Mouse (Mus musculus) liver, adult 2 months (tissue): ENCODE data around the gene Rsph4a.
A peak's percentile ranks its signal among the peaks of the same experiment; 100 is the strongest.

ENCODE experiments used
- CTCF ChIP-seq: fragments of 200-500 bp; IDR thresholded peaks from 2 replicates; pipeline ENCODE4 v1.5.1; 2011; ENCODE audit warnings: low read depth, low read length, control low read depth
- POLR2A ChIP-seq: fragments of 200-500 bp; IDR thresholded peaks from 2 replicates; pipeline ENCODE4 v1.6.1; 2011; ENCODE audit warnings: low read length, control low read depth; ENCODE audit not compliant: insufficient read depth; ENCODE audit errors: extremely low read depth

- TF ChIP-seq CTCF (0 out of 2 replicates have a peak, but pooled peaks have one; percentile 7), POLR2A (no peak)
Observed at GRCm38 (mm10) chr10:33952509-33952908, 47.6 kb downstream of the Rsph4a start.
